Mouse (Mus musculus): ENCODE data around the gene Ltc4s. TPM values are rescaled to one million over a fixed set of nuclear protein-coding genes. Genes with fewer than 3 reads are reported as not detected.

Ltc4s gene
- total and polyA plus RNA-seq, 2 experiments, result 0.28 to 2.1 TPM

- no peak for TF ChIP-seq CTCF (IDR thresholded peaks at IDR 0.05; ENCODE audit: low read depth, low read length)
- peak overlapping the region; percentile 37 for H3K9ac ChIP-seq (ENCODE audit: low read depth, low read length)
- peak overlapping the region; percentile 2; the same call in 1 of the 2 replicates for H3K4me3 ChIP-seq (ENCODE audit: insufficient read depth, low read depth, low read length)
- peaks cover 11% of the 10 kb centered on the region; the same call in 1 of the 2 replicates for H3K79me2 ChIP-seq (ENCODE audit: control insufficient read depth, insufficient read depth, low read length)
- H3K27ac ChIP-seq (replicated peaks; ENCODE audit: insufficient read depth, low read depth, low read length), result peak overlapping the region; percentile 96
- H3K4me1 ChIP-seq (ENCODE audit: control insufficient read depth, insufficient read depth, low read length), result peaks cover 22% of the 10 kb centered on the region
- WGBS, result 11% methylated on average over 11 of the region's 11 CpGs
- peaks cover 4% of the 10 kb centered on the region; the same call in 1 of the 2 replicates for H3K36me3 ChIP-seq (ENCODE audit: control insufficient read depth, insufficient read depth, low read length)
- no peaks in the 10 kb centered on the region for H3K27me3 ChIP-seq (ENCODE audit: control insufficient read depth, insufficient read depth, low read length)
- DNase-seq (ENCODE audit: extremely low read depth, low read depth, low spot score), result peak; percentile 71
Measured at GRCm38 (mm10) chr11:50212848-50213758, 25.3 kb downstream of the Ltc4s start.

DNA sequence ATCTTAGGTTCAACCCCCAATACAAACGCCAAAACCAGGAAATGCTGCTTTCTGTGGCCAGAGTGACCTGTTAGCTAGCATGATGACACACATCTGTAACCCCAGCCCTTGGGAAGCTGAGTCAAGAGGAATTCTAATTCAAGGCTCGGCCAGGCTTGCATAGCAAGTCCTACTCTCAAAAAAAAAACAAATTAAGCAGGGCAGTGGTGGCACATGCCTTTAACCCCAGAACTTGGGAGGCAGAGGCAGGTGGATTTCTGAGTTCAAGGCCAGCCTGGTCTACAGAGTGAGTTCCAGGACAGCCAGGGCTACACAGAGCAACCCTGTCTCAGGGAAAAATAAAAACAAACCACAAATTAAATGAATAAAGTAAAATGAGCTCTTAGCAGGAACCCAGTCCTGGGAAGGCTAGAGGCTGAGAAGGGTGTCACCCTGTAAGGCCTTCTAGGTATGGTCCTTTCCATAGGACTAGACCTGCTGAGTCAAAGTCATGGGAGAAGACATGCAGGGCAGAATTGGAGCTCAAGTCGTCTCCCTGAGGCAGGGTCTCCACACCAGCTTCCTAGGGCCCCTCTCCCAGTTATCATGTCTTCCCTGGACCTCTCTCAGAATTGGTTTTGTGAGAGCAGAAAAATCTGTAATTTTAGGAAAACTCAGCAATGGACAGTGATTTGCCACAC is 26.2 kb downstream of the Ltc4s start:
- Histone ChIP-seq H3K79me2 (ENCODE audit: control insufficient read depth, insufficient read depth, low read length) (peaks cover 12% of the 10 kb centered on the region; the same call in 1 of the 2 replicates), H3K9ac (ENCODE audit: low read depth, low read length) (0 out of 2 replicates have a peak overlapping the region, but pooled peaks have one; percentile 37), H3K4me3 (ENCODE audit: insufficient read depth, low read depth, low read length) (no peak overlapping the region), H3K36me3 (ENCODE audit: control insufficient read depth, insufficient read depth, low read length) (peaks cover 12% of the 10 kb centered on the region; the same call in 1 of the 2 replicates), H3K27me3 (ENCODE audit: control insufficient read depth, insufficient read depth, low read length) (no peaks in the 10 kb centered on the region), H3K27ac (replicated peaks; ENCODE audit: insufficient read depth, low read depth, low read length) (peak overlapping the region; percentile 96), H3K4me1 (ENCODE audit: control insufficient read depth, insufficient read depth, low read length) (peaks cover 31% of the 10 kb centered on the region)
- peak; percentile 68 for DNase-seq (ENCODE audit: extremely low read depth, low read depth, low spot score)
- WGBS, result 34% methylated on average over 3 of the region's 3 CpGs
- TF ChIP-seq POLR2A (IDR thresholded peaks at IDR 0.05; ENCODE audit: extremely low read depth, insufficient read depth, low read length) (no peak), CTCF (IDR thresholded peaks at IDR 0.05; ENCODE audit: low read depth, low read length) (no peak)

DNA sequence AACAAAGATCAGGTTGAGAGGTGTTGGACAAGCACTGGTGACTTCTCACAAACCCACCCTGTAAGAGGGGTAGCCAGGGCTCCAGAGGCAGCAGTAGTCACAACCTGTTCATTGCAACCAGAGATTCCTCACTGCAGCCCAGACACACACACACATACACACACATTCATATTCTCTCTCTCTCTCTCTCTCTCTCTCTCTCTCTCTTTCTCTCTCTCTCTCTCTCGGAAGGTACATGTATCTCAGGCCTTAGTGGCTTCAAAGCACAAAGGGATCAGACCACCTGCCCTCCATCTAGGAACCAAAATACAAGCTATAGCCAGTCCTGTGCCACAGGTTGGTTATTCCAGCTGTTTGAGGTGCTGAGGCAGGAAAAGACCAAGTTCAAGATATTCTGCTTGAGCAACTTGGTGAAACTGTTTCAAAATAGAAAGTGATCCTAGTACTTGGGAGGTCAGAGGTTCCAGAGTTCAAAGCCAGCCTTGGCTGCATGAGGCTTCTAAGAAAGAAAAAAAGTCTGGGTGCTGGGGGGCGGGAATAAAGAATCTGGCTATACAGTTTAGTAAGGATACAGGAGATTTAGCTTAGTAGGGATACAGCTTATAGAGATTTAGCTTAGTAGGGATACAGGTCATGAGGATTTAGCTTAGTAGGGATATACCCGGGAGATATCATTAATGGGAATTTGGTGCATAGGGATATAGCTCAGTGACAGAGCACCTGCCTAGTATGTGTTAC is 26.9 kb downstream of the Ltc4s start:
- 73% methylated on average over 3 of the region's 3 CpGs for WGBS
- Histone ChIP-seq H3K79me2 (ENCODE audit: control insufficient read depth, insufficient read depth, low read length) (peaks cover 14% of the 10 kb centered on the region; the same call in 1 of the 2 replicates), H3K36me3 (ENCODE audit: control insufficient read depth, insufficient read depth, low read length) (peaks cover 19% of the 10 kb centered on the region), H3K4me3 (ENCODE audit: insufficient read depth, low read depth, low read length) (peak overlapping the region; percentile 92), H3K4me1 (ENCODE audit: control insufficient read depth, insufficient read depth, low read length) (peaks cover 38% of the 10 kb centered on the region), H3K27me3 (ENCODE audit: control insufficient read depth, insufficient read depth, low read length) (no peaks in the 10 kb centered on the region), H3K27ac (replicated peaks; ENCODE audit: insufficient read depth, low read depth, low read length) (peak overlapping the region; percentile 96), H3K9ac (ENCODE audit: low read depth, low read length) (peak overlapping the region; percentile 80)
- TF ChIP-seq CTCF (IDR thresholded peaks at IDR 0.05; ENCODE audit: low read depth, low read length) (no peak), POLR2A (IDR thresholded peaks at IDR 0.05; ENCODE audit: extremely low read depth, insufficient read depth, low read length) (no peak)
- peak; percentile 74 for DNase-seq (ENCODE audit: extremely low read depth, low read depth, low spot score)

DNA sequence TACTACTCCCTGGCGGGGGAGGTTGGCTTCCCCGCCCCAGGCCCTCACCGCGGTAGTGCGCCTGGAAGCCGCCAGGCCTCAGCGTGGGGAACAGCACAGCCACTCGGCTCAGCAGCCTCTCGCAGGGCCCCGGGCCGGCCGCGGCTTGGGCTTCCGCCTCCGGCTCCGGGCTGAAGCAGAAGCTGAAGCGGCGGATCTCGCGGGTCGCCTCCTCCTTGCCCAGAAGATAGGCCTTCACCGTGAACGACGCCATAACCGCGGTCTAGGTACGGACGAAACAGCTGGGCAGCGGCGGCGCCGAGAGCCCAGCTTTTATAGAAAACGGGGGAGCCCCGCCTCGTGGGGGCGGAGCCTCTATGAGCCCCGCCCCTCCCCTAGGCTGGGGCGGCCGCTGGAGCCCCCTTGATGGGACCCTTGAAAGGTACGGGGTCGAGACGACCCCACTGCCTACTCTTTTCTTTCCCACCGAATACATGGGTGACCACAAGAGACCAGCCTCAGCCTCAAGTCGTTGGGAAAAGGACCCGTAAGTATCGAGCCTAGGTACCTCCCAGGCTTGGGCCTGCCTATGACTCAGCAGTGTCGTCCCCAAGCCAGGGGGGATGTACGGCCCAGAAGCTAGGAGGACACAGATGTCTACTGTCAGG is 27.8 kb downstream of the Ltc4s start, which contains the start of the genes Sqstm1 and Mgat4b:
TSS of gene Sqstm1 (minus strand) at position 323 of the 647 bp plus-strand sequence.
TSS of gene Mgat4b (plus strand) at position 386 of the 647 bp plus-strand sequence.
- H3K27ac ChIP-seq (replicated peaks; ENCODE audit: insufficient read depth, low read depth, low read length), result peak within 1 kb of the TSS; percentile 96
- H3K9ac ChIP-seq (ENCODE audit: low read depth, low read length), result peak within 1 kb of the TSS; percentile 97
- H3K4me3 ChIP-seq (ENCODE audit: insufficient read depth, low read depth, low read length), result peak within 1 kb of the TSS; percentile 92
- H3K79me2 ChIP-seq (ENCODE audit: control insufficient read depth, insufficient read depth, low read length), result peaks cover 14% of the 10 kb centered on the region; the same call in 1 of the 2 replicates
- peaks cover 28% of the 10 kb centered on the region for H3K36me3 ChIP-seq (ENCODE audit: control insufficient read depth, insufficient read depth, low read length)
- peak; percentile 61 for DNase-seq (ENCODE audit: extremely low read depth, low read depth, low spot score)
- TF ChIP-seq POLR2A (IDR thresholded peaks at IDR 0.05; ENCODE audit: extremely low read depth, insufficient read depth, low read length) (peak; percentile 99), CTCF (IDR thresholded peaks at IDR 0.05; ENCODE audit: low read depth, low read length) (no peak)
- H3K27me3 ChIP-seq (ENCODE audit: control insufficient read depth, insufficient read depth, low read length), result no peaks in the 10 kb centered on the region
- H3K4me1 ChIP-seq (ENCODE audit: control insufficient read depth, insufficient read depth, low read length), result peaks cover 45% of the 10 kb centered on the region
- WGBS, result under 1% methylated on average over 48 of the region's 48 CpGs

DNA sequence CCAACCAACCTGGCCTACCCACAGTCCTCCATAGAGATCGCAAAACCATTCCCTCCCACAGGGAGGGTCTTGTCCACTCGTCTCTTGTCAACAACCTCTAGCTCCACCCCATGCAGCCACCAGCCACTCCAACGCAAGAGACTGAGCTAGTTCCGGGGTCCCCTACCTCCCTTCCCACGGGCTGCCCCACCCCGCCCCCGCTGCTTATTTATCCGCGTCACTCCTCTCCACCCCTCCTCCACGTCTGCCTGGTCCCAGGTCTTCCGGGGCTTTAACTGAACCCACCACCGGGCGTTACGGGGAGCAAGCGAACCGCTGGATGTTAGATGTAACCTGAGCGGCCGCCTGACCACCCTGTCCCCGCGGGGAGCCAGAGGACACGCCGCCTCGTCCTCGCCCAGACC is 28.3 kb downstream of the Ltc4s start:
- Histone ChIP-seq H3K36me3 (ENCODE audit: control insufficient read depth, insufficient read depth, low read length) (peaks cover 30% of the 10 kb centered on the region), H3K9ac (ENCODE audit: low read depth, low read length) (peak overlapping the region; percentile 97), H3K4me3 (ENCODE audit: insufficient read depth, low read depth, low read length) (peak overlapping the region; percentile 92), H3K27me3 (ENCODE audit: control insufficient read depth, insufficient read depth, low read length) (no peaks in the 10 kb centered on the region), H3K4me1 (ENCODE audit: control insufficient read depth, insufficient read depth, low read length) (peaks cover 49% of the 10 kb centered on the region), H3K27ac (replicated peaks; ENCODE audit: insufficient read depth, low read depth, low read length) (peak overlapping the region; percentile 96), H3K79me2 (ENCODE audit: control insufficient read depth, insufficient read depth, low read length) (peaks cover 14% of the 10 kb centered on the region; the same call in 1 of the 2 replicates)
- 1% methylated on average over 24 of the region's 24 CpGs for WGBS
- DNase-seq (ENCODE audit: extremely low read depth, low read depth, low spot score), result peak; percentile 89
- TF ChIP-seq POLR2A (IDR thresholded peaks at IDR 0.05; ENCODE audit: extremely low read depth, insufficient read depth, low read length), result no peak
- TF ChIP-seq CTCF (IDR thresholded peaks at IDR 0.05; ENCODE audit: low read depth, low read length), result no peak
